Mouse (Mus musculus) ES-E14 (cell line): Measurements from ENCODE around the gene Dock7.

Experiments used
- CHD2 ChIP-seq: IDR thresholded peaks from 2 replicates; pipeline ENCODE4 v1.6.1; 2014; ENCODE audit warnings: mild to moderate bottlenecking, low read depth, low read length, inconsistent platforms
- MAFK ChIP-seq: IDR thresholded peaks from 2 replicates; pipeline ENCODE4 v1.6.1; 2014; ENCODE audit warnings: mild to moderate bottlenecking, low read depth, low read length, inconsistent platforms; ENCODE audit not compliant: insufficient read depth
- ZC3H11A ChIP-seq: IDR thresholded peaks from 2 replicates; pipeline ENCODE4 v1.6.1; 2012; ENCODE audit warnings: low read depth, mild to moderate bottlenecking, inconsistent platforms, low read length, borderline replicate concordance
- ZNF384 ChIP-seq: IDR thresholded peaks from 2 replicates; pipeline ENCODE4 v1.6.1; 2012; ENCODE audit warnings: low read depth, low read length, inconsistent platforms

- TF ChIP-seq MAFK: no peak
- no peak for TF ChIP-seq ZNF384
- no peak for TF ChIP-seq ZC3H11A
- no peak for TF ChIP-seq CHD2
Observed at GRCm38 (mm10) chr4:99132686-99133085, 12.0 kb upstream of the Dock7 start.
